Mouse (Mus musculus) stomach, postnatal 0 days (tissue): Measurements from ENCODE around the gene Nxpe3. TPM values are rescaled to one million over a fixed set of nuclear protein-coding genes. Genes with fewer than 3 reads are reported as not detected.
A peak's percentile ranks its signal among the peaks of the same experiment; 100 is the strongest.

Experiments
- ATAC-seq: fragments of 200-750 bp; cut with Nextera tagmentation; 2 replicates; pipeline ENCODE4 v1.8.0; 2017; ENCODE audit not compliant: low FRiP score, low TSS enrichment
- DNase-seq: peaks from one replicate; pipeline ENCODE4 v3.0.0-alpha.2; 2016; ENCODE audit warnings: low spot score
- H3K27ac ChIP-seq: fragments of 300-500 bp; sonication (generic); replicated peaks from 2 replicates; pipeline ENCODE4 v1.5.1; 2014; ENCODE audit warnings: mild to moderate bottlenecking, control low read depth
- H3K27me3 ChIP-seq: fragments of 300-500 bp; sonication (generic); 2 replicates; pipeline ENCODE4 v1.6.1; 2014; ENCODE audit warnings: low read length; ENCODE audit not compliant: control insufficient read depth, insufficient read depth
- H3K36me3 ChIP-seq: fragments of 300-500 bp; sonication (generic); 2 replicates; pipeline ENCODE4 v1.6.1; 2014; ENCODE audit warnings: low read length, mixed read lengths; ENCODE audit not compliant: control insufficient read depth, insufficient read depth
- H3K4me1 ChIP-seq: fragments of 300-500 bp; sonication (generic); replicated peaks from 2 replicates; pipeline ENCODE4 v1.6.1; 2014; ENCODE audit warnings: antibody characterized with exemption; ENCODE audit not compliant: control insufficient read depth, insufficient read depth
- H3K4me2 ChIP-seq: fragments of 300-500 bp; sonication (generic); replicated peaks from 2 replicates; pipeline ENCODE4 v1.6.1; 2014; ENCODE audit warnings: low read depth, mild to moderate bottlenecking, control low read depth, moderate library complexity
- H3K4me3 ChIP-seq: fragments of 300-500 bp; sonication (generic); 2 replicates; pipeline ENCODE4 v1.5.1; 2014; ENCODE audit warnings: low read depth, low read length, control low read depth
- H3K9ac ChIP-seq: fragments of 300-500 bp; sonication (generic); 2 replicates; pipeline ENCODE4 v1.6.1; 2014; ENCODE audit warnings: mild to moderate bottlenecking, low read length, control low read depth, mixed read lengths
- H3K9me3 ChIP-seq: fragments of 300-500 bp; sonication (generic); 2 replicates; pipeline ENCODE4 v1.6.1; 2016; ENCODE audit warnings: low read length; ENCODE audit not compliant: control insufficient read depth
- CTCF ChIP-seq: IDR thresholded peaks from 2 replicates; pipeline ENCODE4 v1.5.1; 2016; ENCODE audit warnings: antibody characterized with exemption, low read depth, mild to moderate bottlenecking, moderate library complexity
- EP300 ChIP-seq: optimal IDR thresholded peaks from 2 replicates; pipeline ENCODE3; 2016; ENCODE audit warnings: antibody characterized with exemption
- WGBS: fragments of 180-500 bp; shearing (Covaris S2); extraction: QIAGEN DNeasy Blood & Tissue Kit; methylation state at CpG from one replicate; pipeline ENCODE4 v1.1.7; 2014; 5-methylcytosine and 5-hydroxymethylcytosine counted together
- polyA plus RNA-seq: library from polyadenylated mRNA; unstranded; fragments of >200 nt; fragmentation: Nextera tagmentation; extraction: Ambion mirVana; gene quantifications from 2 replicates; pipeline ENCODE4 v1.2.1, GENCODE M21; 2015

The Nxpe3 gene
- polyA plus RNA-seq, 1 experiment from 2014 or later, result 0.16 TPM

DNA sequence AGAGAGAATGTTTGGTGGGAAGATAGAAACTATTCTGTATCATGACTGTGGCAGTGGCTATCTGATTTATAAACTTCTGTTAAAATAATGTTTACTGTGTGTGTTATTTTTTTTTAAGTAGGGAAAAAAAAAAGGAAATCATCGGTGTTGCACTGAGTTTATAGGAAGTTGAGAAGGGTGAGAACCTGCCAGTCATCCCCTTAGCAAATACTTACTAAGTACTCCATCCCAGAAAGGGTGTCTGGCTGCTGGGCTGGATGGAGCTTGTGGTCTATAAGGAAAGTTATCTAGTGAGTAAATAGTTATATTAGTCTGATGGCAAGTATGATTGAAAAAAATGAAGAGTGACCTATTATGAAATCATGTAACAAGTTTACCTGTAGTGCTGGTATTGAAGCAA, 93.5 kb downstream of the Nxpe3 start:
- Histone ChIP-seq H3K36me3 (no peaks in the 10 kb centered on the region), H3K4me2 (no peak overlapping the region), H3K4me1 (no peaks in the 10 kb centered on the region), H3K4me3 (no peak overlapping the region), H3K9me3 (no peaks in the 10 kb centered on the region), H3K27ac (no peak overlapping the region), H3K27me3 (no peaks in the 10 kb centered on the region), H3K9ac (no peak overlapping the region)
- WGBS, result 61% methylated on average over 1 of the region's 1 CpGs
- ATAC-seq (no peak), DNase-seq (no peak)
- TF ChIP-seq EP300 (no peak), CTCF (no peak)

- WGBS, result 45% methylated on average over 7 of the region's 7 CpGs
- Histone ChIP-seq H3K27me3 (no peaks in the 10 kb centered on the region), H3K4me2 (no peak overlapping the region), H3K4me1 (no peaks in the 10 kb centered on the region), H3K9me3 (no peaks in the 10 kb centered on the region), H3K27ac (no peak overlapping the region), H3K9ac (no peak overlapping the region), H3K4me3 (no peak overlapping the region), H3K36me3 (no peaks in the 10 kb centered on the region)
- ATAC-seq, result no peak
- DNase-seq, result no peak
- TF ChIP-seq CTCF, result no peak
- no peak for TF ChIP-seq EP300
Observed at GRCm38 (mm10) chr16:55798845-55799244, 96.2 kb downstream of the Nxpe3 start.

DNA sequence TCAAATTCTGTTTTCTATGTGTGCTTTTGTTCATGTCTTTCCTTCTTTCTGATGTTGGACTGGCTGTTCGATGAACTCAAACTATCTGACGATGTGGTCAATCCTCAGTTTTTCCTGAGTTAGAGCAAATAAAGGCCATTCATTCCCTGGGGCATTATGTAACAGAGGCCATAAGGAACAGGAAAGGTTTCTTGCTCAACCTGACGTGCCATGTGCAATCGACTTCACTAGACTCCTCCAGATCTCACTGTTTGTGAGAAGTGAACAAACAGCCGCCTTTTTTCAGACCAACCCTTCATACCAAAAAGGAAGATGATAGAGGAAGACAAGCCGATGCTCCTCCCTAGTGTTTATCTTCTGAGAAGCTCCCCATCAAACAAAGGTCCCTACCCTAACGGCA, 104.8 kb downstream of the Nxpe3 start:
- TF ChIP-seq EP300 (no peak), CTCF (no peak)
- H3K4me2 ChIP-seq, result no peak overlapping the region
- ATAC-seq (no peak), DNase-seq (no peak)
- WGBS, result 63% methylated on average over 7 of the region's 7 CpGs
- H3K4me3 ChIP-seq, result no peak overlapping the region
- H3K27ac ChIP-seq, result peak overlapping the region; percentile 35; the same call in 1 of the 2 replicates
- H3K4me1 ChIP-seq, result no peaks in the 10 kb centered on the region
- no peaks in the 10 kb centered on the region for H3K9me3 ChIP-seq
- H3K9ac ChIP-seq, result no peak overlapping the region
- H3K36me3 ChIP-seq, result no peaks in the 10 kb centered on the region
- no peaks in the 10 kb centered on the region for H3K27me3 ChIP-seq

Other genes with a start within 250 kb of the Nxpe3 start
- gene Nfkbiz, start 56.4 kb downstream of the Nxpe3 start, polyA plus RNA-seq, result 9.0 and 9.1 TPM in 2 replicates
- gene Cep97, start 39.6 kb upstream of the Nxpe3 start, polyA plus RNA-seq, result 1.9 and 2.6 TPM in 2 replicates
- gene Rpl24, start 71.0 kb upstream of the Nxpe3 start, polyA plus RNA-seq, result 760 and 770 TPM in 2 replicates
- gene Zbtb11, start 78.6 kb upstream of the Nxpe3 start, polyA plus RNA-seq, result 6.8 and 7.3 TPM in 2 replicates
- 122 and 128 TPM in 2 replicates for gene Pcnp, start 134.5 kb upstream of the Nxpe3 start, polyA plus RNA-seq
- gene Trmt10c, start 142.5 kb upstream of the Nxpe3 start, polyA plus RNA-seq, result 16.2 and 17.6 TPM in 2 replicates
- gene Senp7, start 153.1 kb upstream of the Nxpe3 start, polyA plus RNA-seq, result 11.0 and 12.6 TPM in 2 replicates